Mouse (Mus musculus) embryo, embryonic 11 days (tissue): Measurements from ENCODE around the gene Sirt1.
A peak's percentile ranks its signal among the peaks of the same experiment; 100 is the strongest.
"Not testable (repeated sequence)": the region's sequence is repeated elsewhere in the genome, so short reads cannot be mapped to it uniquely, and the experiment has no call there.

ENCODE experiments used
- DNase-seq: peaks from one replicate; pipeline ENCODE4 v3.0.0-alpha.2; 2015

The Sirt1 gene

GRCm38 (mm10) chr10:63386444-63386843 lies 4.9 kb upstream of the Sirt1 start:
- DNase-seq: peak; percentile 88

- not testable (repeated sequence) for DNase-seq
Observed at GRCm38 (mm10) chr10:63385897-63386296, 4.4 kb upstream of the Sirt1 start.

GRCm38 (mm10) chr10:63382372-63383279 lies 1.1 kb upstream of the Sirt1 start, which contains the start of gene Dnajc12:
Gene Dnajc12 (plus strand): TSS chr10:63382443.
- peak; percentile 96 for DNase-seq

- DNase-seq: no peak
Observed at GRCm38 (mm10) chr10:63378948-63379680, 2.4 kb downstream of the Sirt1 start.

- peak; percentile 76 for DNase-seq
Observed at GRCm38 (mm10) chr10:63377468-63377867, 4.0 kb downstream of the Sirt1 start.

GRCm38 (mm10) chr10:63376303-63376702 lies 5.2 kb downstream of the Sirt1 start:
- DNase-seq: no peak

- DNase-seq: no peak
Observed at GRCm38 (mm10) chr10:63368041-63368440, 13.5 kb downstream of the Sirt1 start.

GRCm38 (mm10) chr10:63367386-63367785 lies 14.1 kb downstream of the Sirt1 start:
- no peak for DNase-seq

- DNase-seq: peak; percentile 11
Observed at GRCm38 (mm10) chr10:63365918-63366455, 15.5 kb downstream of the Sirt1 start.

GRCm38 (mm10) chr10:63360502-63360901 lies 21.0 kb downstream of the Sirt1 start:
- no peak for DNase-seq

GRCm38 (mm10) chr10:63352111-63352510 lies 29.4 kb downstream of the Sirt1 start:
- no peak for DNase-seq

- DNase-seq: not testable (repeated sequence)
Observed at GRCm38 (mm10) chr10:63351099-63351498, 30.4 kb downstream of the Sirt1 start.

- DNase-seq: no peak
Observed at GRCm38 (mm10) chr10:63350666-63351065, 30.8 kb downstream of the Sirt1 start.

GRCm38 (mm10) chr10:63348291-63348690 lies 33.2 kb downstream of the Sirt1 start:
- no peak for DNase-seq

GRCm38 (mm10) chr10:63344751-63345150 lies 36.8 kb downstream of the Sirt1 start:
- no peak for DNase-seq

GRCm38 (mm10) chr10:63341351-63341750 lies 40.2 kb downstream of the Sirt1 start:
- no peak for DNase-seq

GRCm38 (mm10) chr10:63338914-63339643 lies 42.4 kb downstream of the Sirt1 start:
- peak; percentile 95 for DNase-seq

GRCm38 (mm10) chr10:63337951-63338836 lies 43.3 kb downstream of the Sirt1 start:
- DNase-seq: peak; percentile 84

- DNase-seq: no peak
Observed at GRCm38 (mm10) chr10:63337326-63337725, 44.2 kb downstream of the Sirt1 start.

- no peak for DNase-seq
Observed at GRCm38 (mm10) chr10:63336901-63337300, 44.6 kb downstream of the Sirt1 start.

GRCm38 (mm10) chr10:63327091-63327490 lies 54.4 kb downstream of the Sirt1 start:
- DNase-seq: no peak

- no peak for DNase-seq
Observed at GRCm38 (mm10) chr10:63313726-63314125, 67.8 kb downstream of the Sirt1 start.
